Mouse (Mus musculus): ENCODE results near the gene Vmn1r86. TPM values are rescaled to one million over a fixed set of nuclear protein-coding genes. Genes with fewer than 3 reads are reported as not detected.

Vmn1r86 gene
- polyA plus RNA-seq, 1 experiment from 2014 or later, result not detected

GRCm38 (mm10) chr7:13059536-13059935 is 60.2 kb downstream of the Vmn1r86 start:
- ATAC-seq (ENCODE audit: low FRiP score) (no peak), DNase-seq (ENCODE audit: low spot score) (no peak)
- Histone ChIP-seq H3K27ac (ENCODE audit: low read depth, low read length) (no peak overlapping the region), H3K9me3 (ENCODE audit: control insufficient read depth, low read length) (no peaks in the 10 kb centered on the region), H3K4me1 (replicated peaks; ENCODE audit: control insufficient read depth, insufficient read depth, low read length) (no peaks in the 10 kb centered on the region), H3K4me2 (replicated peaks; ENCODE audit: low read depth, low read length) (no peak overlapping the region), H3K27me3 (ENCODE audit: control insufficient read depth, insufficient read depth, low read length) (no peaks in the 10 kb centered on the region), H3K4me3 (ENCODE audit: low read depth, low read length) (no peak overlapping the region), H3K9ac (ENCODE audit: low read depth, low read length) (no peak overlapping the region), H3K36me3 (ENCODE audit: control insufficient read depth, insufficient read depth, low read length) (no peaks in the 10 kb centered on the region)
- 86% methylated on average over 9 of the region's 9 CpGs for WGBS

- no peaks in the 10 kb centered on the region for H3K4me1 ChIP-seq (replicated peaks; ENCODE audit: control insufficient read depth, insufficient read depth, low read length)
Measured at GRCm38 (mm10) chr7:13056913-13057700, 62.6 kb downstream of the Vmn1r86 start.

GRCm38 (mm10) chr7:13054287-13055010 is 65.3 kb downstream of the Vmn1r86 start, which contains the start of gene Mzf1:
Mzf1 (minus strand) TSS chr7:13054764.
- 0% methylated on average over 41 of the region's 41 CpGs for WGBS
- H3K27ac ChIP-seq (ENCODE audit: low read depth, low read length), result peak within 1 kb of the TSS; percentile 87
- H3K27me3 ChIP-seq (ENCODE audit: control insufficient read depth, insufficient read depth, low read length), result no peaks in the 10 kb centered on the region
- DNase-seq (ENCODE audit: low spot score) (peak; percentile 97), ATAC-seq (ENCODE audit: low FRiP score) (peak; percentile 95)
- peak within 1 kb of the TSS; percentile 48 for H3K9ac ChIP-seq (ENCODE audit: low read depth, low read length)
- H3K9me3 ChIP-seq (ENCODE audit: control insufficient read depth, low read length), result no peaks in the 10 kb centered on the region
- H3K36me3 ChIP-seq (ENCODE audit: control insufficient read depth, insufficient read depth, low read length), result no peaks in the 10 kb centered on the region
- H3K4me1 ChIP-seq (replicated peaks; ENCODE audit: control insufficient read depth, insufficient read depth, low read length), result no peaks in the 10 kb centered on the region
- peak within 1 kb of the TSS; percentile 45 for H3K4me3 ChIP-seq (ENCODE audit: low read depth, low read length)
- H3K4me2 ChIP-seq (replicated peaks; ENCODE audit: low read depth, low read length), result peak within 1 kb of the TSS; percentile 46

More at GRCm38 (mm10) chr7:13056913-13057700, 62.6 kb downstream of the Vmn1r86 start:
- 65% methylated on average over 8 of the region's 8 CpGs for WGBS
- Histone ChIP-seq H3K9me3 (ENCODE audit: control insufficient read depth, low read length) (no peaks in the 10 kb centered on the region), H3K9ac (ENCODE audit: low read depth, low read length) (no peak overlapping the region), H3K4me3 (ENCODE audit: low read depth, low read length) (no peak overlapping the region), H3K36me3 (ENCODE audit: control insufficient read depth, insufficient read depth, low read length) (no peaks in the 10 kb centered on the region), H3K4me2 (replicated peaks; ENCODE audit: low read depth, low read length) (no peak overlapping the region), H3K27ac (ENCODE audit: low read depth, low read length) (no peak overlapping the region), H3K27me3 (ENCODE audit: control insufficient read depth, insufficient read depth, low read length) (no peaks in the 10 kb centered on the region)
- ATAC-seq (ENCODE audit: low FRiP score) (no peak), DNase-seq (ENCODE audit: low spot score) (no peak)

- Histone ChIP-seq H3K27ac (ENCODE audit: low read depth, low read length) (no peak overlapping the region), H3K36me3 (ENCODE audit: control insufficient read depth, insufficient read depth, low read length) (no peaks in the 10 kb centered on the region), H3K9me3 (ENCODE audit: control insufficient read depth, low read length) (no peaks in the 10 kb centered on the region), H3K4me1 (replicated peaks; ENCODE audit: control insufficient read depth, insufficient read depth, low read length) (no peaks in the 10 kb centered on the region), H3K4me3 (ENCODE audit: low read depth, low read length) (peak overlapping the region; percentile 45), H3K9ac (ENCODE audit: low read depth, low read length) (peak overlapping the region; percentile 48), H3K27me3 (ENCODE audit: control insufficient read depth, insufficient read depth, low read length) (no peaks in the 10 kb centered on the region), H3K4me2 (replicated peaks; ENCODE audit: low read depth, low read length) (peak overlapping the region; percentile 41)
- no peak for DNase-seq (ENCODE audit: low spot score)
- no peak for ATAC-seq (ENCODE audit: low FRiP score)
- 2% methylated on average over 15 of the region's 15 CpGs for WGBS
Measured at GRCm38 (mm10) chr7:13053961-13054286, 65.8 kb downstream of the Vmn1r86 start.

GRCm38 (mm10) chr7:13053501-13053900 is 66.2 kb downstream of the Vmn1r86 start:
- H3K4me2 ChIP-seq (replicated peaks; ENCODE audit: low read depth, low read length), result peak overlapping the region; percentile 41
- H3K27me3 ChIP-seq (ENCODE audit: control insufficient read depth, insufficient read depth, low read length), result no peaks in the 10 kb centered on the region
- peak overlapping the region; percentile 45 for H3K4me3 ChIP-seq (ENCODE audit: low read depth, low read length)
- H3K4me1 ChIP-seq (replicated peaks; ENCODE audit: control insufficient read depth, insufficient read depth, low read length), result no peaks in the 10 kb centered on the region
- H3K9ac ChIP-seq (ENCODE audit: low read depth, low read length), result no peak overlapping the region
- H3K36me3 ChIP-seq (ENCODE audit: control insufficient read depth, insufficient read depth, low read length), result no peaks in the 10 kb centered on the region
- H3K27ac ChIP-seq (ENCODE audit: low read depth, low read length), result no peak overlapping the region
- 91% methylated on average over 2 of the region's 2 CpGs for WGBS
- H3K9me3 ChIP-seq (ENCODE audit: control insufficient read depth, low read length), result no peaks in the 10 kb centered on the region
- no peak for ATAC-seq (ENCODE audit: low FRiP score)
- DNase-seq (ENCODE audit: low spot score), result no peak

GRCm38 (mm10) chr7:13053001-13053400 is 66.7 kb downstream of the Vmn1r86 start:
- 89% methylated on average over 13 of the region's 13 CpGs for WGBS

More at GRCm38 (mm10) chr7:13053001-13053400, 66.7 kb downstream of the Vmn1r86 start:
- H3K36me3 ChIP-seq (ENCODE audit: control insufficient read depth, insufficient read depth, low read length), result no peaks in the 10 kb centered on the region
- no peak overlapping the region for H3K4me2 ChIP-seq (replicated peaks; ENCODE audit: low read depth, low read length)
- ATAC-seq (ENCODE audit: low FRiP score) (no peak), DNase-seq (ENCODE audit: low spot score) (no peak)
- no peak overlapping the region for H3K9ac ChIP-seq (ENCODE audit: low read depth, low read length)
- no peaks in the 10 kb centered on the region for H3K9me3 ChIP-seq (ENCODE audit: control insufficient read depth, low read length)
- H3K27ac ChIP-seq (ENCODE audit: low read depth, low read length), result no peak overlapping the region
- no peaks in the 10 kb centered on the region for H3K27me3 ChIP-seq (ENCODE audit: control insufficient read depth, insufficient read depth, low read length)
- no peaks in the 10 kb centered on the region for H3K4me1 ChIP-seq (replicated peaks; ENCODE audit: control insufficient read depth, insufficient read depth, low read length)
- no peak overlapping the region for H3K4me3 ChIP-seq (ENCODE audit: low read depth, low read length)

Other genes with a start within 250 kb of the Vmn1r86 start
- 6.1 TPM in 2 replicates for gene Zfp128, start 238.7 kb downstream of the Vmn1r86 start, polyA plus RNA-seq (2014; fragmentation: Nextera tagmentation; extraction: Ambion mirVana)
- 19.1 and 19.9 TPM in 2 replicates for gene Zscan22, start 222.1 kb downstream of the Vmn1r86 start, polyA plus RNA-seq (2014; fragmentation: Nextera tagmentation; extraction: Ambion mirVana)
- gene Rps5, start 197.6 kb downstream of the Vmn1r86 start, polyA plus RNA-seq (2014; fragmentation: Nextera tagmentation; extraction: Ambion mirVana), result 842 and 852 TPM in 2 replicates
- gene Rnf225, start 192.5 kb downstream of the Vmn1r86 start, polyA plus RNA-seq (2014; fragmentation: Nextera tagmentation; extraction: Ambion mirVana), result 0.50 and 0.66 TPM in 2 replicates
- gene Zfp324, start 154.1 kb downstream of the Vmn1r86 start, polyA plus RNA-seq (2014; fragmentation: Nextera tagmentation; extraction: Ambion mirVana), result 7.4 and 8.0 TPM in 2 replicates
- 8.5 and 11.7 TPM in 2 replicates for gene Zfp446, start 142.1 kb downstream of the Vmn1r86 start, polyA plus RNA-seq (2014; fragmentation: Nextera tagmentation; extraction: Ambion mirVana)
- not detected in 2 replicates for gene Slc27a5, start 121.7 kb downstream of the Vmn1r86 start, polyA plus RNA-seq (2014; fragmentation: Nextera tagmentation; extraction: Ambion mirVana)
- gene Trim28, start 120.8 kb downstream of the Vmn1r86 start, polyA plus RNA-seq (2014; fragmentation: Nextera tagmentation; extraction: Ambion mirVana), result 427 and 438 TPM in 2 replicates
- gene Zbtb45, start 109.9 kb downstream of the Vmn1r86 start, polyA plus RNA-seq (2014; fragmentation: Nextera tagmentation; extraction: Ambion mirVana), result 25.0 and 25.3 TPM in 2 replicates
- 154 and 157 TPM in 2 replicates for gene Chmp2a, start 85.1 kb downstream of the Vmn1r86 start, polyA plus RNA-seq (2014; fragmentation: Nextera tagmentation; extraction: Ambion mirVana)
- 147 and 173 TPM in 2 replicates for gene Ube2m, start 81.6 kb downstream of the Vmn1r86 start, polyA plus RNA-seq (2014; fragmentation: Nextera tagmentation; extraction: Ambion mirVana)
- gene Mzf1, start 65.2 kb downstream of the Vmn1r86 start, polyA plus RNA-seq (2014; fragmentation: Nextera tagmentation; extraction: Ambion mirVana), result 2.4 and 2.6 TPM in 2 replicates
- gene Vmn1r85, start 24.7 kb downstream of the Vmn1r86 start, polyA plus RNA-seq (2014; fragmentation: Nextera tagmentation; extraction: Ambion mirVana), result 0.05 TPM in 1 of 2 replicates, not detected in the other
- not detected in 2 replicates for gene Vmn1r87, start 20.2 kb upstream of the Vmn1r86 start, polyA plus RNA-seq (2014; fragmentation: Nextera tagmentation; extraction: Ambion mirVana)
- not detected in 2 replicates for gene Vmn1r88, start 39.7 kb upstream of the Vmn1r86 start, polyA plus RNA-seq (2014; fragmentation: Nextera tagmentation; extraction: Ambion mirVana)
- gene Vmn1r89, start 93.1 kb upstream of the Vmn1r86 start, polyA plus RNA-seq (2014; fragmentation: Nextera tagmentation; extraction: Ambion mirVana), result not detected in 2 replicates
- gene Lig1, start 157.4 kb upstream of the Vmn1r86 start, polyA plus RNA-seq (2014; fragmentation: Nextera tagmentation; extraction: Ambion mirVana), result 107 and 113 TPM in 2 replicates
- gene Zswim9, start 158.8 kb upstream of the Vmn1r86 start, polyA plus RNA-seq (2014; fragmentation: Nextera tagmentation; extraction: Ambion mirVana), result 4.9 and 6.7 TPM in 2 replicates
- 1.6 and 1.7 TPM in 2 replicates for gene Pla2g4c, start 204.7 kb upstream of the Vmn1r86 start, polyA plus RNA-seq (2014; fragmentation: Nextera tagmentation; extraction: Ambion mirVana)

Data from hindbrain, embryonic 11.5 days (tissue).